Mouse (Mus musculus) spleen, postnatal 14 days (tissue): ENCODE results near the gene Galr3.
"Not testable (repeated sequence)": the region's sequence is repeated elsewhere in the genome, so short reads cannot be mapped to it uniquely, and the experiment has no call there.

Source experiments
- DNase-seq, 2 experiments: peaks; one replicate each; pipeline ENCODE4 v3.0.0; 2021 to 2022; ENCODE audit warnings: low spot score in 2 of 2

Galr3 gene

DNA sequence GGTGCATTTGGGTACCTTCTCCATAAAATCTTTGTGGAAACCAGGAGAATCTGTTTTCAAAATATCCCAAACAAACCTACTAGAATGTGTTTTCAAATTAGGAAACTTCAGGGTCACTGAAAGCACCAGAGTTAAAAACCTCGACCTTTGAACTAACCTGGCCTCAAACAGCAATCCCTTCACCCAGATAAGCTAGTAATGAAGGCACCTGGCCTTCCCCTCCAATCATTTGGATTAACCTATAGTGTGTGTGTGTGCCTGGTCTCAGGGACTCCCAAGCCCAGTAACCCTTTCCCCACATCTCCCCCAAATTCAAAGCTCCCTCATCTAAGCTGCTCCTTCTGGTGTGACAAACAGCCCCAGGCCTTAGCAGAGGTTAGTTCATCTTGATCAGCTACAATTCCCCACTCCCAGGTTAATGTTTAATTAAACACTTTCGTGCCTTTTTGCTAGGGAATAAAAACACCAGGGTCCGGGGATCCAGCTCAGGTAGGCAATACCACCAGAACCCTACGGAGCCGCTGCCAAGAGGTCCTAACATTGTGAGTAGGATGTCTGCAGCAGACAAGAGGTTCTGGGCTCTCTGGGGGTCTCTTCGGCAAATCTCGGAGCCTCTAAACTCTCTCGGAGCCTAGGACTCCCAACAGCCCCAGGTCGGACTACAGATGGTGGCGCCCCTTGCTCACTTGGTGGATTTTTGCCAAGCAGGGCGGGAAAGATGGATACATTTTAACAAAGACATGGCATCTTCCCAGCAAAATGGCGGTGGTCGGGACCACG, 15.0 kb upstream of the Galr3 start:
- no peak for DNase-seq

GRCm38 (mm10) chr15:79027291-79028205, 14.1 kb upstream of the Galr3 start:
- no peak for DNase-seq

DNA sequence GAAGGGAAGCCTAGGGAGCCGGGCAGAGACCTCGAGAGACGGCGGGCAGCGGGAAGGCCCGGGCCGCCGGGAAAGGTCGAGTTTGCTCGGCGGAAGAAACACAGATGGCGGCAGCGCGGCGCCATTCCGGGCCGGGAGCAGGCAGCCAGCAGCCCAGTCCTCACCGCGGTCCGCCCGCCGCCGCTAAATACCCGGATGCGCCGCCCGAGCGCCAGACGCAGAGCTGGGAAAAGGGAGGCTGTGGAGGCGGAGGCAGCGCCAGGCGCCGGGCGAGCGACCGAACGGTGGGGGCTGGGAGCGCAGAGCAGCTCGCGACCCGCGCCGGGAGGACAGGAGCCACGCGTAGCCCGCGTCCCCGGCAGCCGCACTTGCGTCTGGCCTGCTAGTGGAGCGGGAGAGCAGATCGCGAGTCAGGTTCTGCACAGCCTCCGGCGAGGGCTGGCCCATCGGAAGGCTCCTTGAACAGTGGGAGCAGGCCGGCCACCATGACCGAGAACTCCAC, 13.4 kb upstream of the Galr3 start, which contains the start of gene H1f0:
Gene H1f0, plus strand, starts transcription at position 214 of the 502 bp plus-strand sequence.
- peak; percentile 42 to 75 for DNase-seq

DNA sequence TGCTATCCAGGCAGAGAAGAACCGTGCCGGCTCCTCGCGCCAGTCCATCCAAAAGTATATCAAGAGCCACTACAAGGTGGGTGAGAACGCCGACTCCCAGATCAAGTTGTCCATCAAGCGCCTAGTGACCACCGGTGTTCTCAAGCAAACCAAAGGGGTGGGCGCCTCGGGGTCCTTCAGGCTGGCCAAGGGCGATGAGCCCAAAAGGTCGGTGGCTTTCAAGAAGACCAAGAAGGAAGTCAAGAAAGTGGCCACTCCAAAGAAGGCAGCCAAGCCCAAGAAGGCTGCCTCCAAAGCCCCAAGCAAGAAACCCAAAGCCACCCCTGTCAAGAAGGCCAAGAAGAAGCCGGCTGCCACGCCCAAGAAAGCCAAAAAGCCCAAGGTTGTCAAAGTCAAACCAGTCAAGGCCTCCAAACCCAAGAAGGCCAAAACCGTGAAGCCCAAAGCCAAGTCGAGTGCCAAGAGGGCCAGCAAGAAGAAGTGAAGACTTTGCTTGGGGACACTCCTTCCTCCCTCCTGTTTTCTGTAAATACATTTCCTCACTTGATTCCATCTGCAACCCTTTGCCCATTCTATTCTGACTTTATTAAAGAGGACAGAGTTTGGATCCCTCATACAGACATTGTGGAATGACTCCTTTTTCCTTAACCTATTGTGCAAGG, 12.7 kb upstream of the Galr3 start:
- no peak for DNase-seq

DNA sequence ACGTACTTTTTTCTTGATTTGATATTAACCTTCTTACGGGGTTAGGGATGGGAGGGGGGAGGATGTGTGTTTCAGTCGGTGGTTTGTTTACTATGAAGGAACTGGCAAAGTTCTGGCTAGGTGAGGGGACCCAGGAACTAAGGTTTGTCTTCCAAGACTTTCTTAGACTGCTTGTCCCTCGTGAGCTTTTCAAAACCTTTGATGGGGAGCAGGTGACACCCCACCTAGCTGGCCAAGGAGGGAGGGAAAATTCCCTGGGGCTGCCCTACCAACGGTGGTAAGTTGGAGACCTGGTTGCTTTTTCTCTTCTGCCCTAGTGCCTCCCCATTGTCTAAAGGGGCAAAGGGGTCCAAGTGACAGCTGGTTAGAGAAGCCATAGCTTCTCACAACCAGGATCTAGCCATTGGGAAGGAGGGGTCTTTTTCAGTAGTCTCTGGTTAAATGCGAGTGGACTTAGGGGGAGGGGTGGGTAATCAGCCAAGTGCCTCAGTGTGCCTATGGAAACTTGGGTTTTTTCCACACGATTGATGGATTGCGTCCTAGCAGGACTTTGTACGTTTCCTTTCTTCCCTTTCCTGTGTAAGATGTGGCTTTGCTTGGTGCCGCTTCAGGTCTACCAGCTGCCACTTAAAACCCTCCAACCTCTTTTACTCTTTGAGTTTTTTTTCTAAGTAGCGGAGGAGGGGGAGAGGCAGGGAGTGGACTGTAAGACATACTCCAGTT, 12.0 kb upstream of the Galr3 start:
- DNase-seq = no peak

- DNase-seq = peak; percentile 28 to 38
These were observed 10.9 kb upstream of the Galr3 start for GRCm38 (mm10) chr15:79030551-79031435.

GRCm38 (mm10) chr15:79031908-79032307, 9.8 kb upstream of the Galr3 start:
- not testable (repeated sequence) for DNase-seq

DNA sequence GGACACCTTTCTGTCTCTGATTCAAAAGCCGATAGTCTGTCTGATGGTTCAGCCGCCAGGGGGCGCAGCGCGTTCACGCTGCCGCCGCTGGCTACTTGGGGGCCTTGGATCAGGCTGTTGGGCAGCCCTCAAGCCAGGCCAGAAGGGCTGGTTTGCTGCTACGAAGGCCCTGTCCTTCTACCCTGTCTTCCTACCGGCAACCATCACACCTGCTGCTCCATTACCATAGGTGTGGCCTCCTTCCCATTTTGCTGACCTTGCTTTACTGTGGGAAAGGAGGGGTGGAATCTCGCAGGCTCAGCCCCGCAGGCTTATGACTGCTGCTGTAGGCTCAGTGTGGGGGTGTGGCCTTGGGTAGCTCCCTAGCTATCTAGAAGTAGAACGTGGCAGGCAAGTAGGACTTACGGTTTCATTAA, 3.8 kb upstream of the Galr3 start:
- DNase-seq = peak; percentile 40 to 66

GRCm38 (mm10) chr15:79038331-79038730, 3.4 kb upstream of the Galr3 start:
- no peak for DNase-seq

DNA sequence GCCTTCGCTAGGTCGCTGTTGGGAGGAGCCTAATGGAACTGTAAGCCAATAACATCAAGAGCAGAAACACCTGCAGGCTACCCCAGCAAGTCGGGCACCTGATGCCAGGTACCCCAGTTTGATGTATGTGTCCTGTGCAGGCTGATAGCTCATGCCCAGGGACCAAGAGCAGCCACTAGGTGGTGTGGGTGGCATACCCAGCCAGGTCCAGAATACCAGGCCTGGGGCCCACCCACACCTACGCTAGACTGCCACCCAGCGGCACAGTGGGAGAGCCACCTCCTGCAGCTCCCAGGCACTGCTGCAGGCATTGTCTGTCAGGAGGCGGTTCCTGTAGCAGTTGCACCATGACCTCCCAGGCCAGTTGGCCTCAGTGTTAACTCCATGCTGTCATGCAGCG, 2.8 kb upstream of the Galr3 start:
- peak; percentile 77 to 85 for DNase-seq

DNA sequence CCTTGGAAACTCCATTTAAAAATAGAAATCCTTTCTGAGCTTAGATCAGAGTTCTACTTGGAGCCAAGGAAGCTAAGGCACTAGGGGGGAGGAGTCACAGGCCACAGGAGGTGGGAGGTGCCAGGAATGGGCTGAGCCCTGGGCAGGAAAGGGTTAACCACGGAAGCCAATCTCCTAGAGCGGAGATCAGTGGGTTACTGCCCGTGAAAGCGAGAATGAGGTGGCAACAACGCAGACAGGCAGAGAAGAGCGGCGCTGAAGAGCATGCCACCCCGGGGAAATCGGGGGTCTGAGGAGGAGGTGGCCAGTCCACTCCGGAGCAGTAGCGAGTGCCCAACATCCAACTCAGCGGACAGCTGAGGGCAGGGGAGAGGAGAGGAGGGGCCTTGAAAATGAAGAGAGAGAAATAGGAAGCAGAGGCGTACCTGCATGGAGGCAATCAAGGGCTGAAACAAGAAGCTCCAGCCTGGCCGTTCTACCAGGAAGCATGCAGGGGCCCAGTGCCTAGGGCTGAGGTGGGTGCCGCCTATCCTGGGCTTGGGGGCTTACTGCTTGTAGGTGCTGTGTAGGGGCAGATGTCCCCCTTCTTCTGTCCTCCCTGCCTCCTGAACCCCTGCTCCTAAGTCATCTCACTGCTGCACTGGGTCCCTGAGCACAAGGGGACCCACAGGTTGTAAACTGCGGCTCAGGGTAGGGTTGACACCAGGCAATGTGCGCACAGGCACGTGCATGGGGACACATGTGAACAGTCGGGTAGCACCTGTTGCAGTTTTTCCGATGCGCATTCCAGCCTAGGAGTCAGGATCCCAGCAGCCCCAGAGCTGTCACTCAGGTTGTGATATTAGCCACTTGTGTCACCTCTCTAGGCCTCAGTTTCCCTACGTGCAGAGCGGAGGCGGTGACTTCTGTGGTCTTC, 926 bp upstream of the Galr3 start:
- DNase-seq = no peak

DNA sequence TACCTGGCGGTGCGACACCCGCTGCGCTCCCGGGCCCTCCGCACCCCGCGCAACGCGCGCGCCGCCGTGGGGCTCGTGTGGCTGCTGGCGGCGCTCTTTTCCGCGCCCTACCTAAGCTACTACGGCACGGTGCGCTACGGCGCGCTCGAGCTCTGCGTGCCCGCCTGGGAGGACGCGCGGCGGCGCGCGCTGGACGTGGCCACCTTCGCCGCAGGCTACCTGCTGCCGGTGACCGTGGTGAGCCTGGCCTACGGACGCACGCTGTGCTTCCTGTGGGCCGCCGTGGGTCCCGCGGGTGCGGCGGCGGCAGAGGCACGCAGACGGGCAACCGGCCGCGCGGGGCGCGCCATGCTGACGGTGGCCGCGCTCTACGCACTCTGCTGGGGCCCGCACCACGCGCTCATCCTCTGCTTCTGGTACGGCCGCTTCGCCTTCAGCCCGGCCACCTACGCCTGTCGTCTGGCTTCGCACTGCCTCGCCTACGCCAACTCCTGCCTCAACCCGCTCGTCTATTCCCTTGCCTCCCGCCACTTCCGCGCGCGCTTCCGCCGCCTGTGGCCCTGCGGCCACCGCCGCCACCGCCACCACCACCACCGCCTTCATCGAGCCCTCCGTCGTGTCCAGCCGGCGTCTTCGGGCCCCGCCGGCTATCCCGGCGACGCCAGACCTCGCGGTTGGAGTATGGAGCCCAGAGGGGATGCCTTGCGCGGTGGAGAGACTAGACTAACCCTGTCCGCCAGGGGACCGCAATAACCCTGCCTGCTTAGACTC, 1.2 kb downstream of the Galr3 start:
- no peak for DNase-seq

DNA sequence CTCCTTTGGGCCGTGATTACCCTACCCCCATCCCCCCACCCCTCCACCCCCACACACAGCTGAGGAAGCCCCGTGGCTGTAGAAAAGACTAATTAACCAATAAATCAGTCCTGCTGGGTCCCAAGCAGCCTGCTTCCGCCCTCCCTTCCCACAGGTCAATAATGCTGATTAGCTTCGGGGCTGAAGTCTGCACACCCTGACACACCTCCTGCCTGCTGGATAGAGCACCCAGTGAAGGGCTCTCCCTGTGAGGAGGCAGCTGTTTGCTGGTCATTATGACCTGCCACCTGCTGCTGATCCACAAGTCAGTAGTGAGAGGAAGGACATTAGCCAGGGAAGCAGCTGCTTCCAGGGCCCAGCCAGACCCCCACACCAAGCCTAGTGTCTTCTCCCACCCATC, 3.2 kb downstream of the Galr3 start:
- DNase-seq = no peak

- DNase-seq = no peak
These were observed 6.5 kb downstream of the Galr3 start for GRCm38 (mm10) chr15:79048186-79048585.

GRCm38 (mm10) chr15:79050160-79050845, 8.6 kb downstream of the Galr3 start:
- DNase-seq = no peak

DNA sequence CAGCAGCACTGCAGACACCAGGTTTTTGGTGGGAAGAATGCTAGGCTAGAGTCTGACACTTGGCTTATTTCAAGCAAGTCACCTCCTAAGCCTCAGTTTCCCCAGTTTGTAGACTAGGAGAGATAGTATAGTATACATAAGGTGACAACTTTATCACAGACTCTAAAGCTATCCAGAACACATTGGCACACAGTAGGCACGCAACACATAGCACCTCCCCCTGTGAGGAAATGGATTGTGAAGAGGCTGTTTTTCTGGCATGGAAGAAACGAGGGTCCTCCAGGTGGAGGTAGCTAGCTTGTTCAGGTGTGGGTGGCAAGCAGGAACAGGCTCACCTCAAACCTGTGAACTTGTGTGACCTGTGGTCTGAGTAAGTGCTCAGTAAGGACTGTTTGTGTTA, 9.3 kb downstream of the Galr3 start:
- no peak for DNase-seq

DNA sequence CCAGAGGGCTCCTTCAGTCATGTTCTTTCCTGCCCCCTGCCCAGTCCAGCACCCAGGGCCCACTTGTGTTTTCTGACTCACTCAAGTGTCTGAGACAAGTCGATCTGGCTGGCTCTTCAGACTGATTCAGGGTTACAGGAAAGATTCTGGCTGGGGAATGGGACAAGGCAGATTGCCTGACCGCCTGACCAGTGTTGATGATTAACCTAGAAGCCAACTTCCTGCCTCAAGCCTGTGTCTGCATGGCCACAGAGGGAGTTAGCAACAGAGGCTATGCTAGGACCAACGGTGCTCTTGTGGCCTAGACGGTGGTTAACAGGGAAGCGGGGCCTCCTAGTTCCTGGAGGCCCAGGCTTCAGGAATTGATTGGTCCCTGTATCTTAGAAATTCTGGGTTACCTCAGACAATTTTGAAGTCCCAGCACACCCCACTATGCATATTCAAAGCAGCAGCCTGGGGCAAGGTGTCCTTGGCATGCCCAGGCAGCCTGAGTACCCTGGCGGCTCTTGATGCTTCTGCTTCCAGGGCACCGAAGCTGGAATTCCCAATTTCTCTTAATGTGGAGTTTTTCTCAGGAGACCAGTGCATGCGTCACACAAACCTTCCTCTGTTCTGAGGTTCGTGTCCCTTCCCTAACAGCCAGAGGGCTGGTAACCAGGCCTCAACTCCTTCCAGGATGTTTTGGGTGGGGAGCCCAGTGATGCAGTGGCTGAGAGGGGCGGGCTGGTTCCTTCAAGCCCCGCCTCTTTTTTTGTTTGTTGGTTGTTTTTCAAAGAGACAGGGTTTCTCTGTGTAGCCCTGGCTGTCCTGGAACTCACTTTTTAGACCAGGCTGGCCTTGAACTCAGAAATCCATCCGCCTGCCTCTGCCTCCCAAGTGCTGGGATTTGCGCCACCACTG, 10.0 kb downstream of the Galr3 start:
- DNase-seq = no peak
